25 mouse cellular contexts compared by ENCODE assay signal in the genomic region with DNA sequence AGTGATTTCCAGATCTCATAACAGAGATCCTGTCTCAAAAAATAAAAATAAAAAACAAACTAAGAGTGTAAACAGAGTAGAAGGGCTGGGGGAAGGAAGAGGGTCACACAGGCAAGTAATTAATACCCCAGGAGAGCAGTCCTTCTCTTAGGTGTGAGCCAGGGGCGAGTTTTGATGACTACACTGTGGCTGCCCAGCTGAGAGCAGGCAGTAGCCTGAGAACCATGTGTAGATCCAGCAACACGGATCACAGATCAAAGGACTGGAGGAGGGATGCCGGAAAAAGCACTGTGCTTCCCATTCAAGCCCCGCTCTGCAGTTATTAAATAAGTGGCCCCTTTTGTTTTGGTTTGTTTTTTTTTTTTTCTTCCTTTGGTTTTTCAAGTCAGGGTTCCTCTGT.
"Had no signal": no experiment of that assay in that cellular context is flagged by ENCODE, and none has a peak within 500 bp of the region (broad histone marks: within the 10 kb centered on the region; RNA-seq: fewer than 3 reads in every experiment).

No protein-coding gene starts in this region.

- H3K4me1 ChIP-seq: limb, embryonic 13.5 days; limb, embryonic 15.5 days had no signal

- H3K36me3 ChIP-seq: heart, embryonic 10.5 days; heart, embryonic 13.5 days; heart, embryonic 15.5 days; hindbrain, embryonic 10.5 days; hindbrain, embryonic 12.5 days; intestine, embryonic 15.5 days; limb, embryonic 13.5 days; limb, embryonic 15.5 days; liver, embryonic 12.5 days had no signal

- H3K9me3 ChIP-seq: heart, embryonic 10.5 days; heart, embryonic 13.5 days; heart, embryonic 15.5 days; hindbrain, embryonic 10.5 days; hindbrain, embryonic 12.5 days; intestine, embryonic 15.5 days; limb, embryonic 13.5 days; limb, embryonic 15.5 days; liver, embryonic 12.5 days had no signal

- H3K4me3 ChIP-seq: gastrocnemius, adult 2 months; heart, embryonic 10.5 days; heart, embryonic 13.5 days; heart, embryonic 15.5 days; hindbrain, embryonic 10.5 days; hindbrain, embryonic 12.5 days; intestine, embryonic 15.5 days; layer of hippocampus, adult 2 months; left cerebral cortex, adult 2 months; limb, embryonic 13.5 days; limb, embryonic 15.5 days; liver, embryonic 12.5 days had no signal

- H3K4me2 ChIP-seq: heart, embryonic 13.5 days; heart, embryonic 15.5 days; hindbrain, embryonic 12.5 days; hindbrain, embryonic 14.5 days; intestine, embryonic 15.5 days; limb, embryonic 13.5 days; limb, embryonic 15.5 days; liver, embryonic 12.5 days had no signal

- H3K27ac ChIP-seq: gastrocnemius, adult 2 months; heart, embryonic 10.5 days; heart, embryonic 13.5 days; heart, embryonic 15.5 days; hindbrain, embryonic 10.5 days; hindbrain, embryonic 12.5 days; hindbrain, embryonic 14.5 days; intestine, embryonic 15.5 days; layer of hippocampus, adult 2 months; left cerebral cortex, adult 2 months; limb, embryonic 13.5 days; limb, embryonic 15.5 days; liver, embryonic 12.5 days; liver, embryonic 14.5 days had no signal

- H3K9ac ChIP-seq: heart, embryonic 13.5 days; heart, embryonic 15.5 days; hindbrain, embryonic 12.5 days; hindbrain, embryonic 14.5 days; intestine, embryonic 15.5 days; limb, embryonic 13.5 days; limb, embryonic 15.5 days; liver, embryonic 12.5 days; liver, embryonic 14.5 days had no signal

- DNase-seq: gastrocnemius, adult 2 months; gastrocnemius, postnatal 10 days; gastrocnemius, postnatal 25 days; heart, adult 18-20 months; heart, postnatal 14 days; heart, postnatal 4 days; kidney, adult 2 months; kidney, postnatal 10 days; kidney, postnatal 25 days; left cerebral cortex, postnatal 4 days had no signal

- ATAC-seq: hindbrain, embryonic 16.5 days; intestine, postnatal 0 days; liver, embryonic 12.5 days had no signal

- H3K27me3 ChIP-seq: heart, embryonic 13.5 days; heart, embryonic 15.5 days; hindbrain, embryonic 12.5 days; intestine, embryonic 15.5 days; limb, embryonic 13.5 days; limb, embryonic 15.5 days; liver, embryonic 12.5 days had no signal
